7 mouse cellular contexts compared by ENCODE assay signal in genomic region chr1:74800424-74800888, GRCm38 (mm10). TPM values are rescaled to one million over a fixed set of nuclear protein-coding genes. Genes with fewer than 3 reads are reported as not detected.
DNase-seq lines count a peak whose midpoint lies in the region; ATAC-seq and TF ChIP-seq lines count a peak whose summit lies in the region.

No protein-coding gene starts in this region.

- ATAC-seq in forebrain, embryonic 11.5 days (replicated peaks; ENCODE audit: low FRiP score): no peak
- ATAC-seq in limb, embryonic 11.5 days (ENCODE audit: insufficient number of reproducible peaks, low FRiP score, low TSS enrichment, low read depth): no peak

- H3K27me3 ChIP-seq in forebrain, embryonic 11.5 days (ENCODE audit: control insufficient read depth, insufficient read depth, low read length): peaks cover 89% of the 10 kb centered on the region
- H3K27me3 ChIP-seq in limb, embryonic 11.5 days (ENCODE audit: control insufficient read depth, insufficient read depth, low read length): peaks cover 81% of the 10 kb centered on the region

- H3K36me3 ChIP-seq in forebrain, embryonic 11.5 days (ENCODE audit: control insufficient read depth, insufficient read depth, low read length): no peaks in the 10 kb centered on the region
- H3K36me3 ChIP-seq in limb, embryonic 11.5 days (ENCODE audit: control insufficient read depth, insufficient read depth, low read length): no peaks in the 10 kb centered on the region

- no peaks in the 10 kb centered on the region for H3K9me3 ChIP-seq in forebrain, embryonic 11.5 days (ENCODE audit: control insufficient read depth, low read length)
- no peaks in the 10 kb centered on the region for H3K9me3 ChIP-seq in limb, embryonic 11.5 days (ENCODE audit: control insufficient read depth, low read length)

- TF ChIP-seq POLR2A in olfactory bulb, adult 2 months (IDR thresholded peaks at IDR 0.05; ENCODE audit: insufficient read depth, low read depth, low read length): no peak

- no peak overlapping the region for H3K9ac ChIP-seq in forebrain, embryonic 11.5 days (ENCODE audit: low read length)
- no peak overlapping the region for H3K9ac ChIP-seq in limb, embryonic 11.5 days (ENCODE audit: low read length)

- WGBS in forebrain, embryonic 11.5 days: under 1% methylated on average over 29 of the region's 29 CpGs
- WGBS in limb, embryonic 11.5 days: under 1% methylated on average over 29 of the region's 29 CpGs
- 7% methylated on average over 29 of the region's 29 CpGs for WGBS in olfactory bulb, adult 2 months

- no peak overlapping the region for H3K27ac ChIP-seq in forebrain, embryonic 11.5 days (ENCODE audit: low read depth, low read length)
- no peak overlapping the region for H3K27ac ChIP-seq in limb, embryonic 11.5 days (replicated peaks; ENCODE audit: low read depth, low read length)
- H3K27ac ChIP-seq in olfactory bulb, adult 2 months (ENCODE audit: insufficient read depth, low read depth, low read length): no peak overlapping the region

- peak; percentile 63 to 70 for DNase-seq in right cerebral cortex, adult 2 months (ENCODE audit: low spot score in 2 of 2)
- DNase-seq in right cerebral cortex, postnatal 4 days: no peak
- DNase-seq in forebrain, embryonic 11.5 days (ENCODE audit: low spot score): no peak
- DNase-seq in limb, embryonic 11.5 days (ENCODE audit: low spot score): peak; percentile 29
- DNase-seq in urinary bladder, postnatal 4 days (ENCODE audit: low spot score in 2 of 2): no peak
- no peak for DNase-seq in kidney, adult 18-20 months

- no peak overlapping the region; the same call in 1 of the 2 replicates for H3K4me3 ChIP-seq in forebrain, embryonic 11.5 days (ENCODE audit: low read depth, low read length)
- H3K4me3 ChIP-seq in limb, embryonic 11.5 days (ENCODE audit: low read depth, low read length): peak overlapping the region; percentile 9; the same call in 1 of the 2 replicates
- H3K4me3 ChIP-seq in olfactory bulb, adult 2 months (ENCODE audit: insufficient read depth, low read depth, low read length): peak overlapping the region; percentile 44

- TF ChIP-seq CTCF in olfactory bulb, adult 2 months (IDR thresholded peaks at IDR 0.05; ENCODE audit: insufficient read depth, low read depth, low read length): no peak

- peak overlapping the region; percentile 26; the same call in 1 of the 2 replicates for H3K4me2 ChIP-seq in forebrain, embryonic 11.5 days (ENCODE audit: low read depth, low read length, severe bottlenecking)
- peak overlapping the region; percentile 35 for H3K4me2 ChIP-seq in limb, embryonic 11.5 days (ENCODE audit: low read depth, severe bottlenecking)

- H3K4me1 ChIP-seq in forebrain, embryonic 11.5 days (replicated peaks; ENCODE audit: control insufficient read depth, insufficient read depth, low read length): peaks cover 15% of the 10 kb centered on the region
- H3K4me1 ChIP-seq in limb, embryonic 11.5 days (ENCODE audit: control insufficient read depth, insufficient read depth, low read length): peaks cover 21% of the 10 kb centered on the region
- peaks cover 26% of the 10 kb centered on the region for H3K4me1 ChIP-seq in olfactory bulb, adult 2 months (ENCODE audit: control insufficient read depth, insufficient read depth, low read length)

RNA-seq across cellular contexts. Expression of gene Wnt10a, which starts 9.1 kb away (rescaled TPM):
- polyA plus RNA-seq in forebrain, embryonic 11.5 days (2014; fragmentation: Nextera tagmentation; extraction: Ambion mirVana): 1.5 and 2.4 TPM in 2 replicates
- polyA plus RNA-seq in limb, embryonic 11.5 days (2014; fragmentation: Nextera tagmentation; extraction: Ambion mirVana): 1.4 and 1.6 TPM in 2 replicates
- polyA plus RNA-seq in olfactory bulb, adult 2 months (2012; ENCODE audit: insufficient read depth, insufficient read length, low replicate concordance, missing spikeins): not detected in 2 replicates

RNA-seq across cellular contexts. Expression of gene Wnt6, which starts 28.8 kb away (rescaled TPM):
- polyA plus RNA-seq in forebrain, embryonic 11.5 days (2014; fragmentation: Nextera tagmentation; extraction: Ambion mirVana): 7.0 and 8.5 TPM in 2 replicates
- polyA plus RNA-seq in limb, embryonic 11.5 days (2014; fragmentation: Nextera tagmentation; extraction: Ambion mirVana): 21.2 and 27.4 TPM in 2 replicates
- not detected in 2 replicates for polyA plus RNA-seq in olfactory bulb, adult 2 months (2012; ENCODE audit: insufficient read depth, insufficient read length, low replicate concordance, missing spikeins)

RNA-seq across cellular contexts. Expression of gene Prkag3, which starts 51.4 kb away (rescaled TPM):
- 0.39 TPM in 1 of 2 replicates, not detected in the other for polyA plus RNA-seq in forebrain, embryonic 11.5 days (2014; fragmentation: Nextera tagmentation; extraction: Ambion mirVana)
- not detected in 2 replicates for polyA plus RNA-seq in limb, embryonic 11.5 days (2014; fragmentation: Nextera tagmentation; extraction: Ambion mirVana)
- polyA plus RNA-seq in olfactory bulb, adult 2 months (2012; ENCODE audit: insufficient read depth, insufficient read length, low replicate concordance, missing spikeins): not detected in 2 replicates

RNA-seq across cellular contexts. Expression of gene Cdk5r2, which starts 54.3 kb away (rescaled TPM):
- polyA plus RNA-seq in forebrain, embryonic 11.5 days (2014; fragmentation: Nextera tagmentation; extraction: Ambion mirVana): 1.2 and 1.4 TPM in 2 replicates
- polyA plus RNA-seq in limb, embryonic 11.5 days (2014; fragmentation: Nextera tagmentation; extraction: Ambion mirVana): not detected in 2 replicates
- not detected in 2 replicates for polyA plus RNA-seq in olfactory bulb, adult 2 months (2012; ENCODE audit: insufficient read depth, insufficient read length, low replicate concordance, missing spikeins)

Comparison
In these comparisons a context has a peak if more than half of its experiments do, and no peak if none do; other contexts are left out.
1. DNase-seq: peak in right cerebral cortex, adult 2 months (2 of 2) and limb, embryonic 11.5 days (single experiment); none in right cerebral cortex, postnatal 4 days (single experiment), forebrain, embryonic 11.5 days (single experiment), urinary bladder, postnatal 4 days (0 of 2) and kidney, adult 18-20 months (single experiment).